Mouse (Mus musculus) stomach, embryonic 16.5 days (tissue): Measurements from ENCODE around the gene Osbp. TPM values are rescaled to one million over a fixed set of nuclear protein-coding genes. Genes with fewer than 3 reads are reported as not detected.
A peak's percentile ranks its signal among the peaks of the same experiment; 100 is the strongest.

ENCODE experiments used
- ATAC-seq: fragments of 200-750 bp; cut with Nextera tagmentation; 2 replicates; pipeline ENCODE4 v1.8.0; 2017; ENCODE audit warnings: moderate number of reproducible peaks, moderate TSS enrichment; ENCODE audit not compliant: insufficient read depth, low FRiP score
- H3K27ac ChIP-seq: fragments of 300-500 bp; sonication (generic); 2 replicates; pipeline ENCODE4 v1.5.1; 2014; ENCODE audit warnings: low read length
- H3K27me3 ChIP-seq: fragments of 300-500 bp; sonication (generic); 2 replicates; pipeline ENCODE4 v1.6.1; 2014; ENCODE audit warnings: low read length, control low read depth, mixed read lengths; ENCODE audit not compliant: control insufficient read depth, insufficient read depth
- H3K36me3 ChIP-seq: fragments of 300-500 bp; sonication (generic); 2 replicates; pipeline ENCODE4 v1.6.1; 2014; ENCODE audit warnings: low read length; ENCODE audit not compliant: control insufficient read depth, insufficient read depth
- H3K4me1 ChIP-seq: fragments of 300-500 bp; sonication (generic); 2 replicates; pipeline ENCODE4 v1.6.1; 2014; ENCODE audit warnings: low read length, control low read depth, mixed read lengths; ENCODE audit not compliant: control insufficient read depth, insufficient read depth
- H3K4me2 ChIP-seq: fragments of 300-500 bp; sonication (generic); 2 replicates; pipeline ENCODE4 v1.6.1; 2014; ENCODE audit warnings: low read depth, low read length, mixed read lengths
- H3K4me3 ChIP-seq: fragments of 300-500 bp; sonication (generic); replicated peaks from 2 replicates; pipeline ENCODE4 v1.5.1; 2014; ENCODE audit warnings: mild to moderate bottlenecking, low read length
- H3K9ac ChIP-seq: fragments of 300-500 bp; sonication (generic); 2 replicates; pipeline ENCODE4 v1.6.1; 2014; ENCODE audit warnings: low read length
- H3K9me3 ChIP-seq: fragments of 300-500 bp; sonication (generic); replicated peaks from 2 replicates; pipeline ENCODE4 v1.6.1; 2016; ENCODE audit warnings: low read length, control low read depth; ENCODE audit not compliant: control insufficient read depth
- WGBS: fragments of 180-500 bp; shearing (Covaris S2); extraction: QIAGEN DNeasy Blood & Tissue Kit; methylation state at CpG from one replicate; pipeline ENCODE4 v1.1.7; 2014; 5-methylcytosine and 5-hydroxymethylcytosine counted together
- microRNA-seq: library from miRNA; unstranded; fragments of <30 nt; microRNA quantifications from one replicate; pipeline ENCODE4, GENCODE M21; 2016
- polyA plus RNA-seq: library from polyadenylated mRNA; unstranded; fragments of >200 nt; fragmentation: Nextera tagmentation; extraction: Ambion mirVana; gene quantifications from 2 replicates; pipeline ENCODE4 v1.2.1, GENCODE M21; 2015

Osbp gene
- polyA plus RNA-seq, 1 experiment from 2014 or later, result 4.6 TPM

DNA sequence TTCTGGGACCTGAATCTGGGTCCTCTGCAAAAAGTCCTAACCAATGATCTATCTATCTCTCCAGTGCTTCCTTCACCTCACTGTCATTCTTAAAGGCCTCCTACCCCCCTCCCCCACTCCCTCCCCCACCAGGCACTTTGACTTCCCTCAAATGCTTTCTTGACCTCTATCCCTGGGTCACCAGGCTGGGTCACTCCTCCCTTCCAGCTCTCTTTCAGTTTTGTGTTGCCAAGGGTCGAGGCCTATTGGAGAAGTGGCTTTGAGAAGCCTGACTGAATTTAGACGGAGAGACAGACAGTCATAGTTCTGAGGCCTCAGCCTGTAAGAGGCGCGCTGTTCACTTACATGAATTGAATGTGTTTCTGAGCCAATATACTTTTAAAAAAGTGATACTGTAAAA is 50.5 kb downstream of the Osbp start:
- WGBS, result 81% methylated on average over 4 of the region's 4 CpGs
- H3K4me1 ChIP-seq, result no peaks in the 10 kb centered on the region
- no peaks in the 10 kb centered on the region for H3K36me3 ChIP-seq
- no peaks in the 10 kb centered on the region for H3K9me3 ChIP-seq
- H3K27me3 ChIP-seq, result no peaks in the 10 kb centered on the region
- no peak overlapping the region for H3K9ac ChIP-seq
- no peak overlapping the region for H3K4me3 ChIP-seq
- ATAC-seq, result no peak
- no peak overlapping the region for H3K4me2 ChIP-seq
- H3K27ac ChIP-seq, result no peak overlapping the region

DNA sequence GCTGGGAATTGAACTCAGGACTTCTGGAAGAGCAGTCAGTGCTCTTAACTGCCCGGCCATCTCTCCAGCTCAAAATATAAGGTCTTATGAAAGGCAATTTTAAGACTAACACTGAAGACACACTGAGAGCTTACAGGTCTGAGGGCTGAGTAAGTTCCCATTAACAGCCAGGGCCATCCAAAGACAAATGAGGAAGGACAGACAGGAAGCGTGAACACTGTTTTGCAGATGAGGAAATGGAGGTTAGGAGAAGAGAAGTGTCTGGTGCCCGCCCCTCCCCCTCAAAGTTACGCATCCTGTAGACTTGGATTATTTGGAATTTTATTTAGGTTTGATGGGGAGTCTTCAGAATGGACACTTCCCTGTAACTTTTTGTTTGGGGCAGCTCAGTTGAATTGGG is 58.4 kb downstream of the Osbp start:
- no peak overlapping the region for H3K4me2 ChIP-seq
- no peaks in the 10 kb centered on the region for H3K9me3 ChIP-seq
- ATAC-seq, result no peak
- no peak overlapping the region for H3K9ac ChIP-seq
- no peaks in the 10 kb centered on the region for H3K27me3 ChIP-seq
- H3K4me1 ChIP-seq, result no peaks in the 10 kb centered on the region
- no peak overlapping the region for H3K27ac ChIP-seq
- H3K4me3 ChIP-seq, result no peak overlapping the region
- WGBS, result 68% methylated on average over 4 of the region's 4 CpGs
- H3K36me3 ChIP-seq, result no peaks in the 10 kb centered on the region

DNA sequence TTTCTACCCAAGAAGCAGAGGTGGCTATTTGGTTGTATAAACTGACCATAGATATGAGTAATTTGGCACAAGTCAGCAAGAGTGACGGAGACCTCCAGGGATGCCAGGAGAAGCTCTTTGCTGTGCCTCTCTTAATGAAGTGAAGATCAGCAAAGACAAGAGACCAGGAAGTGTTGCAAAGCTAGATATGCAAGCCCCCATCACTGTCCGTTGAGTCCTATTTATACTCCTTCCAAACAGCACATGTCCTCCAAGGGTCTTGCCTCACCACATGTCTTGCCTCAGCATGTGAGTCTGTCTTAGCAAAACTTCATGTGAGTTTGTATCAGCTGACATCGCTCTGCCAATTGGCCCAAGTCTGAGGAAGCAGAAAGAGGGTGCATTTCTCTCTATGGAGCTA is 59.6 kb downstream of the Osbp start:
- H3K9ac ChIP-seq, result no peak overlapping the region
- no peak overlapping the region for H3K4me3 ChIP-seq
- no peak overlapping the region for H3K27ac ChIP-seq
- 85% methylated on average over 3 of the region's 3 CpGs for WGBS
- H3K27me3 ChIP-seq, result no peaks in the 10 kb centered on the region
- no peaks in the 10 kb centered on the region for H3K9me3 ChIP-seq
- no peak for ATAC-seq
- no peaks in the 10 kb centered on the region for H3K36me3 ChIP-seq
- H3K4me1 ChIP-seq, result no peaks in the 10 kb centered on the region
- H3K4me2 ChIP-seq, result no peak overlapping the region

DNA sequence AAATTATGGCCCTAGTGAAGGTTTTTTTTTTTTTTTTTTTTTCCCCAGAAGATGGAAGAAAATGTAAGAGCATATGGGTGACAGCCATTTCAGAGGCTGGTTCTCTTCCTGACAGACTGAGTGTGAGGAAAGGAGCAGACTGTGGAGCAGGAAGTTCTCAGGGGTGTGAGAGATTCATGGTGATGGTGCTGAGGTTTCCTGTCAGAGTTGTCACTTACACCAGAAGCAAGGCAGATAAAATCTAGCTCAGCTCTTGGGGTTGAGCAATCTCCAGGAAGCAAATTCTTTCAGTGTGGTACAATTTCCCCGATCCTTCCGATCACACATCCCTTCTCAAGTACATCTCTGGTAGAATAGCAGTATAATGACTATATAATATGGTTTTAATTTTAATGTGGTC is 60.9 kb downstream of the Osbp start:
- no peak overlapping the region for H3K9ac ChIP-seq
- no peak overlapping the region for H3K4me3 ChIP-seq
- ATAC-seq, result no peak
- H3K4me2 ChIP-seq, result no peak overlapping the region
- no peak overlapping the region for H3K27ac ChIP-seq
- 87% methylated on average over 2 of the region's 2 CpGs for WGBS
- no peaks in the 10 kb centered on the region for H3K4me1 ChIP-seq
- H3K9me3 ChIP-seq, result no peaks in the 10 kb centered on the region
- no peaks in the 10 kb centered on the region for H3K36me3 ChIP-seq
- no peaks in the 10 kb centered on the region for H3K27me3 ChIP-seq

DNA sequence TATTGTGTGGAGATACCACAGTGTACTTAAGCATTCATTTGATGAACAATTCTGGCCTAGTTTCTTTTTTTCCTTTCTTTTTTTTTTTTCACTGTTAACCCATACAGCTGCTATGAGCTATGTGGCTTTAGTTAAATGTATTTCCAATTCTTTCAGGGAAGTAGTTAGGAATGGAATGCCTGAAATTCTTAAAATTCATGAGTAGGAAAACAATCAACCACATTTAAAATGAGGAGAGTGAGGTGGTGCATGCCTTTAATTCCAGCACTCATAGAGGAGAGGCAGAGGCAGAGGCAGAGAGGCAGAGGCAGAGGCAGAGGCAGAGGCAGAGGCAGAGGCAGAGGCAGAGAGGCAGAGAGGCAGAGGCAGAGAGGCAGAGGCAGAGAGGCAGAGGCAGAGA is 72.0 kb downstream of the Osbp start:
- Histone ChIP-seq H3K4me3 (no peak overlapping the region), H3K9me3 (no peaks in the 10 kb centered on the region), H3K4me2 (no peak overlapping the region), H3K36me3 (no peaks in the 10 kb centered on the region), H3K9ac (no peak overlapping the region), H3K27me3 (no peaks in the 10 kb centered on the region), H3K4me1 (no peaks in the 10 kb centered on the region), H3K27ac (no peak overlapping the region)
- ATAC-seq, result no peak

DNA sequence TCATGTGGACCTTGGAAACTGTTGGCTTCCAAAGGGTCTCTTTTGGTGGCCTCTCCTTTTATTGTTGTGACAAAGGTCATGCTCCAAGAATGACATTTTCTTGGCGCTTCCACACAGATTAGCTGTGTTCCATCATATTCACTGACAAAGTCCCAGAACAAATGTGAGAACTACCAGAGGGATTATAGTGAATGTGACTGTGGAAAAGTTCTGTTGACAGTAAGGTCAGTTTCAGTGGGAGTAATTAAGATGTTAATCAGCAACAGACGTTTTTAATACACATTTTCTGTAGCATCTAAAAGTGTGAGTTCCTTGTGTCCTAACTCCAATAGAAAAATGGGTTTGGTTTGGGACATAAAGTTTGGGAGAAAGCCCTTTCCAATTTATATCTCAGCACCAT is 75.5 kb downstream of the Osbp start, which contains the start of gene Olfr1423:
Gene Olfr1423 (minus strand): TSS at position 101 of the 400 bp plus-strand sequence.
- H3K9me3 ChIP-seq, result no peaks in the 10 kb centered on the region
- no peak within 1 kb of the TSS for H3K4me2 ChIP-seq
- no peaks in the 10 kb centered on the region for H3K4me1 ChIP-seq
- H3K36me3 ChIP-seq, result no peaks in the 10 kb centered on the region
- no peaks in the 10 kb centered on the region for H3K27me3 ChIP-seq
- H3K9ac ChIP-seq, result no peak within 1 kb of the TSS
- WGBS, result 55% methylated on average over 2 of the region's 2 CpGs
- H3K27ac ChIP-seq, result no peak within 1 kb of the TSS
- ATAC-seq, result no peak
- H3K4me3 ChIP-seq, result no peak within 1 kb of the TSS

DNA sequence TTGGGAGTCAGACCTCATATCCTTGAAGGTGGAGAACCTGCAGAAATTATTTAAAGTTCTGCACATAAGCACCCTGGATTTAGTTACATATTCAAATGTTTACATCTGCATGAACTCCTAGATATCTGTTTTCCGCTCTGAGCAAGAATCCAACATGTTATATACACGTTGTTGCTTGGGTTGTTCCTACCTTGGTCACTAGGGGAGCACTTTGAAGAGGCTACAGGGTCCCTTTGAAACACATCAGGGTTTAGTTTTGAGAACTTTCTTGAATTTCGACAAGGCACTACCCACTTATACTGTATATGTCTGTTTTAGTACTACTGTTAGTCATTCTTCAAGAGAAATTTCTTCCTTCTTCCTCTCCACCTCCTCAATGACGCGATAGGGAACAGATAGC is 77.4 kb downstream of the Osbp start:
- no peaks in the 10 kb centered on the region for H3K9me3 ChIP-seq
- H3K9ac ChIP-seq, result no peak overlapping the region
- WGBS, result 87% methylated on average over 5 of the region's 5 CpGs
- no peaks in the 10 kb centered on the region for H3K36me3 ChIP-seq
- H3K27me3 ChIP-seq, result no peaks in the 10 kb centered on the region
- no peak for ATAC-seq
- H3K4me2 ChIP-seq, result no peak overlapping the region
- no peak overlapping the region for H3K4me3 ChIP-seq
- no peaks in the 10 kb centered on the region for H3K4me1 ChIP-seq
- no peak overlapping the region for H3K27ac ChIP-seq

Small RNA genes lying within 50 kb of the gene (microRNA-seq; reads per million reads assigned to microRNA genes)
- 6.0 reads per million, percentile 27 among the genes with 10 or more reads in this experiment for gene Mir6994

Other genes starting within 250 kb of the Osbp start
- gene Gif, start 218.4 kb upstream of the Osbp start, polyA plus RNA-seq, result 9.9 and 15.4 TPM in 2 replicates
- gene Mrpl16, start 195.6 kb upstream of the Osbp start, polyA plus RNA-seq, result 51.7 and 53.0 TPM in 2 replicates
- 20.2 and 22.7 TPM in 2 replicates for gene Stx3, start 146.5 kb upstream of the Osbp start, polyA plus RNA-seq
- 0.13 TPM in 1 of 2 replicates, not detected in the other for gene Olfr1417, start 126.7 kb upstream of the Osbp start, polyA plus RNA-seq
- not detected in 2 replicates for gene Olfr1418, start 104.9 kb upstream of the Osbp start, polyA plus RNA-seq
- not detected in 2 replicates for gene Olfr1419, start 90.8 kb upstream of the Osbp start, polyA plus RNA-seq
- 0.06 TPM in 1 of 2 replicates, not detected in the other for gene Olfr1420, start 79.4 kb upstream of the Osbp start, polyA plus RNA-seq
- 16.6 and 16.9 TPM in 2 replicates for gene Patl1, start 53.5 kb upstream of the Osbp start, polyA plus RNA-seq
- gene Olfr1423, start 75.4 kb downstream of the Osbp start, polyA plus RNA-seq, result 0.03 TPM in 1 of 2 replicates, not detected in the other
- not detected in 2 replicates for gene Olfr1424, start 96.7 kb downstream of the Osbp start, polyA plus RNA-seq
- not detected in 2 replicates for gene Olfr1425, start 111.8 kb downstream of the Osbp start, polyA plus RNA-seq
- gene Olfr1426, start 126.1 kb downstream of the Osbp start, polyA plus RNA-seq, result not detected in 2 replicates
- gene Olfr1427, start 137.4 kb downstream of the Osbp start, polyA plus RNA-seq, result not detected in 2 replicates
- not detected in 2 replicates for gene Olfr1428, start 150.0 kb downstream of the Osbp start, polyA plus RNA-seq
- 0.04 TPM in 1 of 2 replicates, not detected in the other for gene Olfr76, start 157.3 kb downstream of the Osbp start, polyA plus RNA-seq
- not detected in 2 replicates for gene Olfr1555-ps1, start 204.2 kb downstream of the Osbp start, polyA plus RNA-seq
- gene Olfr1431, start 234.7 kb downstream of the Osbp start, polyA plus RNA-seq, result not detected in 2 replicates